Mouse (Mus musculus) gastrocnemius, adult 18-20 months (tissue): ENCODE results near the gene Smg9. TPM values are rescaled to one million over a fixed set of nuclear protein-coding genes. Genes with fewer than 3 reads are reported as not detected.

ENCODE experiments used
- DNase-seq: peaks from one replicate; pipeline ENCODE4 v3.0.0; 2021; ENCODE audit warnings: low spot score
- long read RNA-seq, 2 experiments: library from polyadenylated mRNA; stranded (forward); transcript quantifications; one replicate each; pipeline ENCODE4 v2.0.0; 2021
- total RNA-seq, 2 experiments: library from RNA; stranded (reverse); gene quantifications; 2 replicates each; pipeline ENCODE4 v1.2.3; 2021

Smg9 gene
- 10 to 100 TPM; 10.3 to 11.0 TPM for total RNA-seq
- long read RNA-seq, experiment 1, transcript Smg9-201 (14 exons, 2,242 nt), result major isoform, 13 of 16 reads
- long read RNA-seq, experiment 1, partial matches to known transcripts, result 1 of 16 reads
- long read RNA-seq, experiment 1, other reads (novel, unspliced or antisense), result 2 of 16 reads
- long read RNA-seq, experiment 2, transcript Smg9-201 (14 exons, 2,242 nt), result major isoform, 12 of 16 reads
- long read RNA-seq, experiment 2, partial matches to known transcripts, result 1 of 16 reads
- long read RNA-seq, experiment 2, other reads (novel, unspliced or antisense), result 3 of 16 reads

GRCm38 (mm10) chr7:24399256-24400081 is at the start of gene Smg9:
Smg9 (plus strand) TSS chr7:24399619.
- DNase-seq, result peak; percentile 98

- DNase-seq, result no peak
These were observed 43.8 kb upstream of the Smg9 start for GRCm38 (mm10) chr7:24355646-24356045.

GRCm38 (mm10) chr7:24356081-24356480 is 43.3 kb upstream of the Smg9 start:
- DNase-seq, result no peak

GRCm38 (mm10) chr7:24357899-24358298 is 41.5 kb upstream of the Smg9 start:
- DNase-seq, result no peak

- no peak for DNase-seq
These were observed 40.1 kb upstream of the Smg9 start for GRCm38 (mm10) chr7:24359269-24359668.

GRCm38 (mm10) chr7:24361001-24361400 is 38.4 kb upstream of the Smg9 start:
- DNase-seq, result no peak

- no peak for DNase-seq
These were observed 36.2 kb upstream of the Smg9 start for GRCm38 (mm10) chr7:24363228-24363627.

- peak; percentile 79 for DNase-seq
These were observed 34.6 kb upstream of the Smg9 start for GRCm38 (mm10) chr7:24364827-24365226.

- DNase-seq, result no peak
These were observed 34.0 kb upstream of the Smg9 start for GRCm38 (mm10) chr7:24365258-24366014.

- no peak for DNase-seq
These were observed 32.4 kb upstream of the Smg9 start for GRCm38 (mm10) chr7:24366716-24367632.

- DNase-seq, result no peak
These were observed 31.2 kb upstream of the Smg9 start for GRCm38 (mm10) chr7:24368226-24368625.

GRCm38 (mm10) chr7:24368946-24369345 is 30.5 kb upstream of the Smg9 start:
- DNase-seq, result no peak

GRCm38 (mm10) chr7:24369731-24370541 is 29.5 kb upstream of the Smg9 start, which contains the start of gene Kcnn4:
Kcnn4 (plus strand) TSS chr7:24370263.
- no peak for DNase-seq

- no peak for DNase-seq
These were observed 28.2 kb upstream of the Smg9 start for GRCm38 (mm10) chr7:24371012-24371808.

- DNase-seq, result no peak
These were observed 27.6 kb upstream of the Smg9 start for GRCm38 (mm10) chr7:24371809-24372145.

GRCm38 (mm10) chr7:24372300-24372699 is 27.1 kb upstream of the Smg9 start:
- DNase-seq, result no peak

GRCm38 (mm10) chr7:24372786-24373185 is 26.6 kb upstream of the Smg9 start:
- DNase-seq, result no peak

- no peak for DNase-seq
These were observed 25.7 kb upstream of the Smg9 start for GRCm38 (mm10) chr7:24373538-24374379.
